Mouse (Mus musculus) CH12.LX (cell line): ENCODE measurements at regions not wholly inside any gene's neighbourhood (a gene's known extent, or its start where the extent isn't known, plus 50 kb on each side); places are given as distances from the start of the nearest gene placed in this dataset.

ENCODE experiments used
- CTCF ChIP-seq, 2 experiments: IDR thresholded peaks in 1 of 2; conservative IDR thresholded peaks in 1 of 2; 2 replicates each; pipeline ENCODE4 v1.5.1; 2011 to 2012; ENCODE audit warnings: low read depth in 2 of 2, low read length in 2 of 2, improper control_type of control experiment in 1 of 2, inconsistent platforms in 1 of 2, mild to moderate bottlenecking in 1 of 2, moderate library complexity in 1 of 2
- EP300 ChIP-seq: IDR thresholded peaks from 2 replicates; pipeline ENCODE4 v1.6.1; 2011; ENCODE audit warnings: low read length, improper control_type of control experiment
- MAZ ChIP-seq: IDR thresholded peaks from 2 replicates; pipeline ENCODE4 v1.6.1; 2012; ENCODE audit warnings: low read depth, mild to moderate bottlenecking, inconsistent platforms, low read length, improper control_type of control experiment, moderate library complexity
- NELFE ChIP-seq: IDR thresholded peaks from 2 replicates; pipeline ENCODE4 v1.6.1; 2011; ENCODE audit warnings: low read depth, low read length, improper control_type of control experiment
- POLR2A ChIP-seq: IDR thresholded peaks from 2 replicates; pipeline ENCODE4 v1.6.1; 2011; ENCODE audit warnings: low read depth, mild to moderate bottlenecking, improper control_type of control experiment, low read length
- POLR2AphosphoS2 ChIP-seq: IDR thresholded peaks from 2 replicates; pipeline ENCODE4 v1.6.1; 2011; ENCODE audit warnings: low read depth, low read length, improper control_type of control experiment
- RAD21 ChIP-seq: IDR thresholded peaks from 2 replicates; pipeline ENCODE4 v1.6.1; 2011; ENCODE audit warnings: low read depth, mild to moderate bottlenecking, low read length, improper control_type of control experiment, moderate library complexity
- RCOR1 ChIP-seq: conservative IDR thresholded peaks from 2 replicates; pipeline ENCODE4 v1.6.1; 2012; ENCODE audit warnings: low read depth, mild to moderate bottlenecking, inconsistent platforms, low read length, improper control_type of control experiment

DNA sequence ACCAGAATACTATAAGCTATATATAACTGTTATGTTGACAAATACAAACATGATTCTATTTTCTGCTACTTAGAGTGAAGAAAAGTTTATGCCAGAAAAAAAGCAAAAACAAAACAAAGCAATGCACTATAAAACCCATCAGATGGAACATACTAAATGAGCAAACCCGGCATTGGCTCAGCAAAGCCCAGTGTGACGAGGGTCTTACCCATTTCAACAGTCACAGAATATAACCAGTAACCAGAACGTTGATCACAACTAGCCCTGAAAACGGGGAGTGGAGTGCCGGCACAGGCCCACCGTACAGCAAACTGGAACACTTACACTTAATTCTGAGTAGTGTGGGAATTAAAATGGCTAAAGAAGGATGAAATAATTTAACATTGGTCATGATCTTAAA lies 66.0 kb upstream of the BC052040 start:
- no peak for TF ChIP-seq MAZ
- no peak for TF ChIP-seq CTCF (conservative IDR thresholded peaks at IDR 0.05 in 1 of 2, IDR thresholded peaks at IDR 0.05 in 1 of 2; ENCODE audit: low read depth in 2 of 2, low read length in 2 of 2)
- no peak for TF ChIP-seq POLR2A
- no peak for TF ChIP-seq RCOR1
- TF ChIP-seq EP300: no peak
- no peak for TF ChIP-seq POLR2AphosphoS2
- TF ChIP-seq NELFE: no peak
- TF ChIP-seq RAD21: no peak
